Mouse (Mus musculus): ENCODE data around the gene G0s2. TPM values are rescaled to one million over a fixed set of nuclear protein-coding genes. Genes with fewer than 3 reads are reported as not detected.
"Not testable (repeated sequence)": the region's sequence is repeated elsewhere in the genome, so short reads cannot be mapped to it uniquely, and the experiment has no call there.

Gene G0s2
- polyA plus RNA-seq, 1 experiment from 2014 or later = 8.9 TPM

DNA sequence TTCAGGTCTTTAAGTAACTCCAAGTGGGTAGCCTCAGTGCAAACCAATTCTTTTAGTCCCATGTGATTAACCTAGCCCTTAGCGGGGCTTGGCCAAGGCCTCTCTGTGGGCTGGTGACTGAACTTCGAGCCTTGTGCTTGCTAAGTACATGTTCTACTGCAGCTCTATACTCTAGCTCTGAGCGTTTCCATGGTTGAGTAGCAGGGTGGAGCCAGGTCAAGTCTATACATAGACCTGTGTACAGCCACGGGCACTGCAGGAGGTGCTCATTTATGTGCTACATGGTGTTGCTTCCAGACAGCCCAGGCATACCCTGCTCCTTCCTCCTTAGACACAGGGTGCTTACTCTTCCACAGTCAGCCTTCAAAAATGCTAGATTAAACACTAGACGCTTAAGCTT lies 22.9 kb upstream of the G0s2 start:
- Histone ChIP-seq H3K9ac (replicated peaks; ENCODE audit: low read length) (no peak overlapping the region), H3K27me3 (ENCODE audit: control insufficient read depth, insufficient read depth, low read length) (no peaks in the 10 kb centered on the region), H3K4me2 (ENCODE audit: low read depth, low read length) (no peak overlapping the region), H3K9me3 (replicated peaks; ENCODE audit: control insufficient read depth, low read length) (no peaks in the 10 kb centered on the region), H3K36me3 (replicated peaks; ENCODE audit: control insufficient read depth, insufficient read depth, low read depth, low read length) (no peaks in the 10 kb centered on the region), H3K27ac (replicated peaks; ENCODE audit: low read depth, low read length) (no peak overlapping the region), H3K4me3 (ENCODE audit: low read depth, low read length) (no peak overlapping the region), H3K4me1 (ENCODE audit: control insufficient read depth, insufficient read depth, low read length) (no peaks in the 10 kb centered on the region)
- DNase-seq (ENCODE audit: low spot score) (no peak), ATAC-seq (replicated peaks; ENCODE audit: insufficient number of reproducible peaks, low FRiP score, low TSS enrichment, low read depth) (no peak)
- WGBS = 89% methylated on average over 5 of the region's 5 CpGs

DNA sequence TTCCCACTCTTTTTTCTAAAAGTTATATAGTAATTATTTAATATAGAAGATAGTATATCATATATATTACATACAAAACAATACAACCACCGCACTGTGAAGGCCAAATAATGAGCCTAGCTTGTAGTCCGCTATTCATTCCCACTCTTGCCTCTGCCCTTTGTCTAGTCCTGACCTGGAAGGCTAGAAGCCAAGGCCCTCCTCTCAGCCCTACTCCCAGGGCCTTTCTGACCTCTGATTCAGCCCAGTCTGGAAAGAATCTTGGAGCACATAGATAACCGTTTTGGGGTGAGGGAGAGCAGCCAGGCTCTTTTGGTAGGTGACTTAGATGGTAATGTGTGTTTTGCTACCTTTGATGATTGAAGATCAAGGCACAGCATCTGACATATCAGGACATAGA lies 20.9 kb upstream of the G0s2 start:
- Histone ChIP-seq H3K36me3 (replicated peaks; ENCODE audit: control insufficient read depth, insufficient read depth, low read depth, low read length) (no peaks in the 10 kb centered on the region), H3K27ac (replicated peaks; ENCODE audit: low read depth, low read length) (no peak overlapping the region), H3K4me1 (ENCODE audit: control insufficient read depth, insufficient read depth, low read length) (no peaks in the 10 kb centered on the region), H3K4me2 (ENCODE audit: low read depth, low read length) (no peak overlapping the region), H3K9me3 (replicated peaks; ENCODE audit: control insufficient read depth, low read length) (no peaks in the 10 kb centered on the region), H3K4me3 (ENCODE audit: low read depth, low read length) (no peak overlapping the region), H3K9ac (replicated peaks; ENCODE audit: low read length) (no peak overlapping the region), H3K27me3 (ENCODE audit: control insufficient read depth, insufficient read depth, low read length) (no peaks in the 10 kb centered on the region)
- ATAC-seq (replicated peaks; ENCODE audit: insufficient number of reproducible peaks, low FRiP score, low TSS enrichment, low read depth) (no peak), DNase-seq (ENCODE audit: low spot score) (no peak)
- 77% methylated on average over 3 of the region's 3 CpGs for WGBS

GRCm38 (mm10) chr1:193293039-193293438 lies 20.0 kb upstream of the G0s2 start:
- no peak overlapping the region for H3K9ac ChIP-seq (replicated peaks; ENCODE audit: low read length)
- H3K27ac ChIP-seq (replicated peaks; ENCODE audit: low read depth, low read length) = no peak overlapping the region
- H3K4me3 ChIP-seq (ENCODE audit: low read depth, low read length) = no peak overlapping the region
- DNase-seq (ENCODE audit: low spot score) = no peak
- H3K36me3 ChIP-seq (replicated peaks; ENCODE audit: control insufficient read depth, insufficient read depth, low read depth, low read length) = no peaks in the 10 kb centered on the region
- WGBS = 64% methylated on average over 2 of the region's 2 CpGs
- ATAC-seq (replicated peaks; ENCODE audit: insufficient number of reproducible peaks, low FRiP score, low TSS enrichment, low read depth) = no peak
- H3K4me1 ChIP-seq (ENCODE audit: control insufficient read depth, insufficient read depth, low read length) = no peaks in the 10 kb centered on the region
- H3K9me3 ChIP-seq (replicated peaks; ENCODE audit: control insufficient read depth, low read length) = no peaks in the 10 kb centered on the region
- H3K4me2 ChIP-seq (ENCODE audit: low read depth, low read length) = no peak overlapping the region
- no peaks in the 10 kb centered on the region for H3K27me3 ChIP-seq (ENCODE audit: control insufficient read depth, insufficient read depth, low read length)

GRCm38 (mm10) chr1:193290686-193291085 lies 17.7 kb upstream of the G0s2 start:
- Histone ChIP-seq H3K9me3 (replicated peaks; ENCODE audit: control insufficient read depth, low read length) (no peaks in the 10 kb centered on the region), H3K36me3 (replicated peaks; ENCODE audit: control insufficient read depth, insufficient read depth, low read depth, low read length) (no peaks in the 10 kb centered on the region), H3K4me2 (ENCODE audit: low read depth, low read length) (no peak overlapping the region), H3K4me1 (ENCODE audit: control insufficient read depth, insufficient read depth, low read length) (no peaks in the 10 kb centered on the region), H3K9ac (replicated peaks; ENCODE audit: low read length) (no peak overlapping the region), H3K4me3 (ENCODE audit: low read depth, low read length) (no peak overlapping the region), H3K27ac (replicated peaks; ENCODE audit: low read depth, low read length) (no peak overlapping the region), H3K27me3 (ENCODE audit: control insufficient read depth, insufficient read depth, low read length) (no peaks in the 10 kb centered on the region)
- DNase-seq (ENCODE audit: low spot score) (no peak), ATAC-seq (replicated peaks; ENCODE audit: insufficient number of reproducible peaks, low FRiP score, low TSS enrichment, low read depth) (no peak)

DNA sequence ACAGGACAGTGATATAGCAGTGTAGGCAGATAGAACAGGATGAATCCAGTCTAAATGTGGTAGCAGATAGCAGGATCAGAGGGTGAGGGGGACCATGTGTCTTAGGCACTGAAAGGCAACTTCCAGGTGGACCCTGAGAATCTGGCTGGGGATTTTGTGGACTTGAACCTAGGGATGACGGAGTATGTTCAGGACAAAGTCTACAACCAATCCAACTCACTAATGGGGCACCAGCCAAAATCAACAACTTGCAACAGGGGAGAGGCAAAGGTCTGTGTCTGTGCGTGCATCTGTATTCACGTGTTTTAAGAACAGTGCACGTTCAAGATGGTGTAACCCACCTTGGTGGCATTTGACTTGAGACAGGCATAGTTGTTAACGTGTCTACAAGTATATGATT lies 16.9 kb upstream of the G0s2 start:
- DNase-seq (ENCODE audit: low spot score) (no peak), ATAC-seq (replicated peaks; ENCODE audit: insufficient number of reproducible peaks, low FRiP score, low TSS enrichment, low read depth) (no peak)
- 83% methylated on average over 5 of the region's 5 CpGs for WGBS
- Histone ChIP-seq H3K9ac (replicated peaks; ENCODE audit: low read length) (no peak overlapping the region), H3K9me3 (replicated peaks; ENCODE audit: control insufficient read depth, low read length) (no peaks in the 10 kb centered on the region), H3K4me2 (ENCODE audit: low read depth, low read length) (no peak overlapping the region), H3K4me1 (ENCODE audit: control insufficient read depth, insufficient read depth, low read length) (no peaks in the 10 kb centered on the region), H3K27me3 (ENCODE audit: control insufficient read depth, insufficient read depth, low read length) (no peaks in the 10 kb centered on the region), H3K4me3 (ENCODE audit: low read depth, low read length) (no peak overlapping the region), H3K27ac (replicated peaks; ENCODE audit: low read depth, low read length) (no peak overlapping the region), H3K36me3 (replicated peaks; ENCODE audit: control insufficient read depth, insufficient read depth, low read depth, low read length) (no peaks in the 10 kb centered on the region)

DNA sequence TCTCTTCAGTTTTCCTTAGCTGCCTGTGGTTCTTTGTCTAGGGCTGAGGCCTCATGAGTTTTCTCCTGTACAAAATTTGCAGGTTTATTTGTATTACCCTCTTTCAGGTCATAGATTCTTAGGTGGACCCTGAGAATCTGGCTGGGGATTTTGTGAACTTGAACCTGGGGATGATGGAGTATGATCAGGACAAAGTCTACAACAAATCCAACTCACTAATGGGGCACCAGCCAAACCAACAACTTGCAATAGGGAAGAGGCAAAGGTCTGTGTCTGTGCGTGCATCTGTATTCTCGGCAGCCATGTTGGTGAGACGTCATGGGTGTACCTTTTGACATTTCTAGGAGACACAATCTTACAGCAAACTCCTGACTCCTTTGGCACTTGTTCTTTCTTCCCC lies 16.1 kb upstream of the G0s2 start:
- Histone ChIP-seq H3K4me2 (ENCODE audit: low read depth, low read length) (no peak overlapping the region), H3K27me3 (ENCODE audit: control insufficient read depth, insufficient read depth, low read length) (no peaks in the 10 kb centered on the region), H3K27ac (replicated peaks; ENCODE audit: low read depth, low read length) (no peak overlapping the region), H3K4me1 (ENCODE audit: control insufficient read depth, insufficient read depth, low read length) (no peaks in the 10 kb centered on the region), H3K9ac (replicated peaks; ENCODE audit: low read length) (no peak overlapping the region), H3K4me3 (ENCODE audit: low read depth, low read length) (no peak overlapping the region), H3K9me3 (replicated peaks; ENCODE audit: control insufficient read depth, low read length) (no peaks in the 10 kb centered on the region), H3K36me3 (replicated peaks; ENCODE audit: control insufficient read depth, insufficient read depth, low read depth, low read length) (no peaks in the 10 kb centered on the region)
- DNase-seq (ENCODE audit: low spot score) (no peak), ATAC-seq (replicated peaks; ENCODE audit: insufficient number of reproducible peaks, low FRiP score, low TSS enrichment, low read depth) (no peak)
- WGBS = 85% methylated on average over 3 of the region's 3 CpGs

- H3K4me1 ChIP-seq (ENCODE audit: control insufficient read depth, insufficient read depth, low read length) = no peaks in the 10 kb centered on the region
- no peak overlapping the region for H3K4me2 ChIP-seq (ENCODE audit: low read depth, low read length)
- no peak for DNase-seq (ENCODE audit: low spot score)
- no peaks in the 10 kb centered on the region for H3K27me3 ChIP-seq (ENCODE audit: control insufficient read depth, insufficient read depth, low read length)
- no peak for ATAC-seq (replicated peaks; ENCODE audit: insufficient number of reproducible peaks, low FRiP score, low TSS enrichment, low read depth)
- no peak overlapping the region for H3K9ac ChIP-seq (replicated peaks; ENCODE audit: low read length)
- 90% methylated on average over 2 of the region's 2 CpGs for WGBS
- no peak overlapping the region for H3K4me3 ChIP-seq (ENCODE audit: low read depth, low read length)
- H3K27ac ChIP-seq (replicated peaks; ENCODE audit: low read depth, low read length) = no peak overlapping the region
- H3K9me3 ChIP-seq (replicated peaks; ENCODE audit: control insufficient read depth, low read length) = no peaks in the 10 kb centered on the region
- no peaks in the 10 kb centered on the region for H3K36me3 ChIP-seq (replicated peaks; ENCODE audit: control insufficient read depth, insufficient read depth, low read depth, low read length)
These were observed 14.6 kb upstream of the G0s2 start for GRCm38 (mm10) chr1:193287578-193287977.

GRCm38 (mm10) chr1:193285766-193286325 lies 12.8 kb upstream of the G0s2 start:
- H3K9me3 ChIP-seq (replicated peaks; ENCODE audit: control insufficient read depth, low read length); H3K36me3 ChIP-seq (replicated peaks; ENCODE audit: control insufficient read depth, insufficient read depth, low read depth, low read length); H3K4me1 ChIP-seq (ENCODE audit: control insufficient read depth, insufficient read depth, low read length); H3K4me3 ChIP-seq (ENCODE audit: low read depth, low read length); H3K4me2 ChIP-seq (ENCODE audit: low read depth, low read length); ATAC-seq (replicated peaks; ENCODE audit: insufficient number of reproducible peaks, low FRiP score, low TSS enrichment, low read depth); DNase-seq (ENCODE audit: low spot score); H3K27me3 ChIP-seq (ENCODE audit: control insufficient read depth, insufficient read depth, low read length); H3K27ac ChIP-seq (replicated peaks; ENCODE audit: low read depth, low read length); H3K9ac ChIP-seq (replicated peaks; ENCODE audit: low read length): not testable (repeated sequence)
- 93% methylated on average over 3 of the region's 3 CpGs for WGBS
